Mouse (Mus musculus): ENCODE measurements around the gene Ikzf5.
"Not testable (repeated sequence)": the region's sequence is repeated elsewhere in the genome, so short reads cannot be mapped to it uniquely, and the experiment has no call there.

DNA sequence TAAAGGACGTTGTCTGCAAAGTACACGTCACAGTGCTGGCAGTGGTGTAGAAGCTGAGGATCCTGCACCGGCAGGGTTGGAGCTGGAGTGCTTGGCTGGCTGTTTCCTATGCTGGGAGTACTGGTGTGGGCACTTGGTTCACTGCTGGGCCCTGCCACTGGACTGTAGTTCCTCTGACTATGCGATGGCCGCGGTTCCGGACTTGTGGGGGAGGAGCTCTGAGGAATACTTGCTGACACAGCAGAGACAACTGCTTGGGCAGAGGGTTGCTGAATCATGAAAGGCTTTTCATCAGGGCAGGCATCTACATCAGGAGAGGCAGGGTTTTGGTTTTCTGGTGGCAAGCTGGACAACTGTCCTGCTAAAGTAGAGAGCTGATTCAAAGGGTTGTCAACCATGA lies 18.6 kb downstream of the Ikzf5 start:
- TF ChIP-seq POLR2A, CTCF (IDR thresholded peaks at IDR 0.05; ENCODE audit: extremely low read depth, insufficient read depth, low read length): not testable (repeated sequence)
